Comparison of ENCODE assay signal across 12 mouse cellular contexts in genomic region chr11:69477645-69478044, GRCm38 (mm10).
"Had no signal": no experiment of that assay in that cellular context is flagged by ENCODE, and none has a peak within 500 bp of the region (broad histone marks: within the 10 kb centered on the region; RNA-seq: fewer than 3 reads in every experiment).

No protein-coding gene starts in this region.

- H3K4me1 ChIP-seq: neural tube, embryonic 13.5 days had no signal

- H3K4me2 ChIP-seq: liver, embryonic 13.5 days; midbrain, embryonic 12.5 days; neural tube, embryonic 13.5 days had no signal

- H3K4me3 ChIP-seq: layer of hippocampus, adult 2 months; liver, embryonic 13.5 days; midbrain, embryonic 12.5 days; myocyte; neural tube, embryonic 13.5 days had no signal

- H3K9ac ChIP-seq: liver, embryonic 13.5 days; midbrain, embryonic 12.5 days; neural tube, embryonic 13.5 days had no signal

- ATAC-seq: midbrain, embryonic 16.5 days had no signal

- DNase-seq: kidney, postnatal 25 days; layer of hippocampus, adult 9-11 months; liver, embryonic 13.5 days; lung, postnatal 14 days; lung, postnatal 4 days; thymus, postnatal 25 days had no signal

- H3K27me3 ChIP-seq: liver, embryonic 13.5 days; midbrain, embryonic 12.5 days; neural tube, embryonic 13.5 days had no signal

- H3K9me3 ChIP-seq: liver, embryonic 13.5 days; midbrain, embryonic 12.5 days; neural tube, embryonic 13.5 days had no signal

- H3K27ac ChIP-seq: kidney, postnatal 0 days; layer of hippocampus, adult 2 months; liver, embryonic 13.5 days; midbrain, embryonic 12.5 days; neural tube, embryonic 13.5 days had no signal

- H3K36me3 ChIP-seq: liver, embryonic 13.5 days; midbrain, embryonic 12.5 days; neural tube, embryonic 13.5 days had no signal
